Comparison of ENCODE assay signal across 13 mouse cellular contexts in the genomic region with DNA sequence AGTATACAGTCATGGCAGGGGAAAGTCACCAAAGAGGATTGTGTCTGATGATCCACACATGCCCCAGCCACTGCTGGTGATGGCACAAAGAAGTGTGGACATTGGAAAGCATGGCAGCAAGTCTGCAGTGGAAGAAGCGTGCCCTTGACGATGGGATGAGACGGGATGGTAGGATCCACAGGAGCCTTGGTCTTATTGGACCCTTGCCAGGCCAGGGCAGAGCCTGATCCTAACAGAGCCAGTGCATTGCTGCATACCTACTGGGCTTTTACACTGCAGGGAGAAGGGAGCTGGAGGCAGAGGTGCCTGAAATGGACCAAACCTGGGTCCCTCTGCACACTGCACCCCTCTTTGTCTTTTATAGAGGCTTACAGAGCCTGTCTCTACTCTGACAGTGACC.
"Had no signal": no experiment of that assay in that cellular context is flagged by ENCODE, and none has a peak within 500 bp of the region (broad histone marks: within the 10 kb centered on the region; RNA-seq: fewer than 3 reads in every experiment).

No protein-coding gene starts in this region.

- DNase-seq: gastrocnemius, adult 2 months; gastrocnemius, postnatal 10 days; gastrocnemius, postnatal 25 days; heart, adult 18-20 months; heart, postnatal 4 days; kidney, adult 18-20 months; kidney, adult 8-10 months; kidney, postnatal 10 days; kidney, postnatal 25 days; kidney, postnatal 4 days; liver; liver, embryonic 13.5 days; liver, postnatal 0 days had no signal
